Mouse (Mus musculus) limb, embryonic 13.5 days (tissue): ENCODE data around the gene Tspan12. TPM values are rescaled to one million over a fixed set of nuclear protein-coding genes. Genes with fewer than 3 reads are reported as not detected.

Experiments
- ATAC-seq: fragments of 200-750 bp; cut with Nextera tagmentation; 2 replicates; pipeline ENCODE4 v1.8.0; 2017; ENCODE audit warnings: low read depth, moderate number of reproducible peaks, moderate TSS enrichment; ENCODE audit not compliant: low FRiP score
- H3K27ac ChIP-seq: fragments of 300-500 bp; sonication (generic); 2 replicates; pipeline ENCODE4 v1.5.1; 2015; ENCODE audit warnings: inconsistent platforms, mild to moderate bottlenecking, moderate library complexity
- H3K27me3 ChIP-seq: fragments of 300-500 bp; sonication (generic); 2 replicates; pipeline ENCODE4 v1.6.1; 2015; ENCODE audit warnings: mild to moderate bottlenecking, inconsistent platforms
- H3K36me3 ChIP-seq: fragments of 300-500 bp; sonication (generic); 2 replicates; pipeline ENCODE4 v1.6.1; 2015; ENCODE audit warnings: inconsistent platforms, mild to moderate bottlenecking, moderate library complexity
- H3K4me1 ChIP-seq: fragments of 300-500 bp; sonication (generic); 2 replicates; pipeline ENCODE4 v1.6.1; 2015; ENCODE audit warnings: inconsistent platforms
- H3K4me2 ChIP-seq: fragments of 300-500 bp; sonication (generic); replicated peaks from 2 replicates; pipeline ENCODE4 v1.6.1; 2015; ENCODE audit warnings: inconsistent platforms, mild to moderate bottlenecking, moderate library complexity
- H3K4me3 ChIP-seq: fragments of 300-500 bp; sonication (generic); 2 replicates; pipeline ENCODE4 v1.5.1; 2015; ENCODE audit warnings: moderate library complexity, mild to moderate bottlenecking, inconsistent platforms
- H3K9ac ChIP-seq: fragments of 300-500 bp; sonication (generic); 2 replicates; pipeline ENCODE4 v1.6.1; 2015; ENCODE audit warnings: mild to moderate bottlenecking, inconsistent platforms
- H3K9me3 ChIP-seq: fragments of 300-500 bp; sonication (generic); 2 replicates; pipeline ENCODE4 v1.6.1; 2016; ENCODE audit warnings: inconsistent platforms
- WGBS: fragments of 180-500 bp; shearing (Covaris S2); methylation state at CpG from one replicate; pipeline ENCODE4 v1.1.7; 2015; 5-methylcytosine and 5-hydroxymethylcytosine counted together
- polyA plus RNA-seq: library from polyadenylated mRNA; unstranded; fragments of >200 nt; fragmentation: Nextera tagmentation; extraction: Ambion mirVana; gene quantifications from 2 replicates; pipeline ENCODE4 v1.2.1, GENCODE M21; 2015

The Tspan12 gene
- polyA plus RNA-seq, 1 experiment from 2014 or later: 42.4 TPM

- H3K4me3 ChIP-seq: peak overlapping the region; percentile 79
- H3K9ac ChIP-seq: peak overlapping the region; percentile 88
- WGBS: under 1% methylated on average over 62 of the region's 62 CpGs
- peaks cover 15% of the 10 kb centered on the region for H3K36me3 ChIP-seq
- no peaks in the 10 kb centered on the region for H3K27me3 ChIP-seq
- peak overlapping the region; percentile 82 for H3K4me2 ChIP-seq
- ATAC-seq: peak; percentile 80
- H3K4me1 ChIP-seq: peaks cover 9% of the 10 kb centered on the region
- no peaks in the 10 kb centered on the region for H3K9me3 ChIP-seq
- H3K27ac ChIP-seq: peak overlapping the region; percentile 86
These were observed 545 bp downstream of the Tspan12 start for GRCm38 (mm10) chr6:21851596-21852343.

- peak overlapping the region; percentile 86; the same call in 1 of the 2 replicates for H3K27ac ChIP-seq
- H3K4me2 ChIP-seq: peak overlapping the region; percentile 82
- WGBS: 0% methylated on average over 5 of the region's 5 CpGs
- H3K9ac ChIP-seq: peak overlapping the region; percentile 88
- H3K36me3 ChIP-seq: peaks cover 15% of the 10 kb centered on the region
- H3K4me3 ChIP-seq: peak overlapping the region; percentile 79
- ATAC-seq: peak; percentile 83
- H3K27me3 ChIP-seq: no peaks in the 10 kb centered on the region
- H3K9me3 ChIP-seq: no peaks in the 10 kb centered on the region
- H3K4me1 ChIP-seq: peaks cover 9% of the 10 kb centered on the region
These were observed 1.0 kb downstream of the Tspan12 start for GRCm38 (mm10) chr6:21851346-21851595.

- H3K9me3 ChIP-seq: no peaks in the 10 kb centered on the region
- no peaks in the 10 kb centered on the region for H3K27me3 ChIP-seq
- peaks cover 20% of the 10 kb centered on the region for H3K36me3 ChIP-seq
- H3K27ac ChIP-seq: no peak overlapping the region
- peaks cover 9% of the 10 kb centered on the region for H3K4me1 ChIP-seq
- ATAC-seq: peak; percentile 9; the same call in 1 of the 2 replicates
- peak overlapping the region; percentile 79 for H3K4me3 ChIP-seq
- 26% methylated on average over 21 of the region's 21 CpGs for WGBS
- peak overlapping the region; percentile 88 for H3K9ac ChIP-seq
- peak overlapping the region; percentile 82 for H3K4me2 ChIP-seq
These were observed 1.6 kb downstream of the Tspan12 start for GRCm38 (mm10) chr6:21850526-21851345.

GRCm38 (mm10) chr6:21848808-21849207, 3.5 kb downstream of the Tspan12 start:
- Histone ChIP-seq H3K36me3 (peaks cover 25% of the 10 kb centered on the region), H3K9me3 (no peaks in the 10 kb centered on the region), H3K27ac (no peak overlapping the region), H3K27me3 (no peaks in the 10 kb centered on the region), H3K9ac (no peak overlapping the region), H3K4me3 (no peak overlapping the region), H3K4me2 (no peak overlapping the region), H3K4me1 (peaks cover 9% of the 10 kb centered on the region)
- no peak for ATAC-seq
- 93% methylated on average over 4 of the region's 4 CpGs for WGBS

- Histone ChIP-seq H3K27ac (peak overlapping the region; percentile 16; the same call in 1 of the 2 replicates), H3K9ac (peak overlapping the region; percentile 15; the same call in 1 of the 2 replicates), H3K27me3 (no peaks in the 10 kb centered on the region), H3K4me2 (peak overlapping the region; percentile 31), H3K4me1 (peaks cover 23% of the 10 kb centered on the region), H3K4me3 (no peak overlapping the region), H3K9me3 (no peaks in the 10 kb centered on the region), H3K36me3 (peaks cover 9% of the 10 kb centered on the region)
- peak; percentile 59; the same call in 1 of the 2 replicates for ATAC-seq
- WGBS: 19% methylated on average over 9 of the region's 9 CpGs
These were observed 12.1 kb downstream of the Tspan12 start for GRCm38 (mm10) chr6:21839976-21840775.

GRCm38 (mm10) chr6:21839244-21839814, 13.0 kb downstream of the Tspan12 start:
- no peak overlapping the region for H3K4me2 ChIP-seq
- no peak overlapping the region for H3K27ac ChIP-seq
- no peak overlapping the region for H3K4me3 ChIP-seq
- peaks cover 23% of the 10 kb centered on the region for H3K4me1 ChIP-seq
- H3K9ac ChIP-seq: no peak overlapping the region
- no peak for ATAC-seq
- 48% methylated on average over 10 of the region's 10 CpGs for WGBS
- peaks cover 15% of the 10 kb centered on the region for H3K36me3 ChIP-seq
- no peaks in the 10 kb centered on the region for H3K9me3 ChIP-seq
- no peaks in the 10 kb centered on the region for H3K27me3 ChIP-seq

GRCm38 (mm10) chr6:21833531-21833930, 18.8 kb downstream of the Tspan12 start:
- Histone ChIP-seq H3K9me3 (no peaks in the 10 kb centered on the region), H3K9ac (no peak overlapping the region), H3K4me3 (no peak overlapping the region), H3K27me3 (no peaks in the 10 kb centered on the region), H3K4me1 (0 out of 2 replicates have a peak, but pooled peaks cover 4% of the 10 kb centered on the region), H3K36me3 (peaks cover 27% of the 10 kb centered on the region), H3K4me2 (no peak overlapping the region), H3K27ac (no peak overlapping the region)
- no peak for ATAC-seq
- WGBS: 70% methylated on average over 4 of the region's 4 CpGs

GRCm38 (mm10) chr6:21831871-21832270, 20.4 kb downstream of the Tspan12 start:
- Histone ChIP-seq H3K27me3 (no peaks in the 10 kb centered on the region), H3K4me3 (no peak overlapping the region), H3K4me2 (no peak overlapping the region), H3K27ac (no peak overlapping the region), H3K9ac (no peak overlapping the region), H3K9me3 (no peaks in the 10 kb centered on the region), H3K36me3 (peaks cover 29% of the 10 kb centered on the region), H3K4me1 (no peaks in the 10 kb centered on the region)
- WGBS: 77% methylated on average over 3 of the region's 3 CpGs
- ATAC-seq: no peak

GRCm38 (mm10) chr6:21830931-21831330, 21.4 kb downstream of the Tspan12 start:
- H3K36me3 ChIP-seq: peaks cover 28% of the 10 kb centered on the region
- H3K4me1 ChIP-seq: no peaks in the 10 kb centered on the region
- WGBS: 82% methylated on average over 6 of the region's 6 CpGs
- no peak overlapping the region for H3K4me2 ChIP-seq
- no peak overlapping the region for H3K27ac ChIP-seq
- H3K27me3 ChIP-seq: no peaks in the 10 kb centered on the region
- no peaks in the 10 kb centered on the region for H3K9me3 ChIP-seq
- no peak overlapping the region for H3K4me3 ChIP-seq
- H3K9ac ChIP-seq: no peak overlapping the region
- no peak for ATAC-seq

- no peak overlapping the region for H3K9ac ChIP-seq
- no peak overlapping the region for H3K4me2 ChIP-seq
- H3K27ac ChIP-seq: no peak overlapping the region
- peaks cover 18% of the 10 kb centered on the region for H3K36me3 ChIP-seq
- H3K9me3 ChIP-seq: no peaks in the 10 kb centered on the region
- WGBS: 62% methylated on average over 7 of the region's 7 CpGs
- H3K4me1 ChIP-seq: no peaks in the 10 kb centered on the region
- H3K4me3 ChIP-seq: no peak overlapping the region
- ATAC-seq: no peak
- no peaks in the 10 kb centered on the region for H3K27me3 ChIP-seq
These were observed 22.4 kb downstream of the Tspan12 start for GRCm38 (mm10) chr6:21829930-21830329.

- Histone ChIP-seq H3K9me3 (no peaks in the 10 kb centered on the region), H3K27me3 (no peaks in the 10 kb centered on the region), H3K36me3 (peaks cover 7% of the 10 kb centered on the region; the same call in 1 of the 2 replicates), H3K9ac (no peak overlapping the region), H3K4me1 (peaks cover 4% of the 10 kb centered on the region), H3K4me3 (no peak overlapping the region), H3K4me2 (no peak overlapping the region), H3K27ac (no peak overlapping the region)
- 85% methylated on average over 4 of the region's 4 CpGs for WGBS
- no peak for ATAC-seq
These were observed 23.9 kb downstream of the Tspan12 start for GRCm38 (mm10) chr6:21828437-21828836.
